Mouse (Mus musculus) neural tube, embryonic 14.5 days (tissue): ENCODE measurements at regions not wholly inside any gene's neighbourhood (a gene's known extent, or its start where the extent isn't known, plus 50 kb on each side); places are given as distances from the start of the nearest gene placed in this dataset.
A peak's percentile ranks its signal among the peaks of the same experiment; 100 is the strongest.

Experiments
- ATAC-seq: fragments of 200-750 bp; cut with Nextera tagmentation; 2 replicates; pipeline ENCODE4 v1.8.0; 2017; ENCODE audit warnings: low read depth, mild to moderate bottlenecking, moderate TSS enrichment, moderate library complexity
- H3K27ac ChIP-seq: fragments of 300-500 bp; sonication (generic); 2 replicates; pipeline ENCODE4 v1.5.1; 2014; ENCODE audit warnings: low read depth, mild to moderate bottlenecking, control low read depth, low read length, moderate library complexity, mixed read lengths
- H3K27me3 ChIP-seq: fragments of 300-500 bp; sonication (generic); 2 replicates; pipeline ENCODE4 v1.6.1; 2014; ENCODE audit warnings: low read length; ENCODE audit not compliant: control insufficient read depth, insufficient read depth
- H3K36me3 ChIP-seq: fragments of 300-500 bp; sonication (generic); 2 replicates; pipeline ENCODE4 v1.6.1; 2014; ENCODE audit warnings: low read length, mixed read lengths; ENCODE audit not compliant: control insufficient read depth, insufficient read depth
- H3K4me1 ChIP-seq: fragments of 300-500 bp; sonication (generic); 2 replicates; pipeline ENCODE4 v1.6.1; 2014; ENCODE audit warnings: low read length; ENCODE audit not compliant: control insufficient read depth, insufficient read depth
- H3K4me2 ChIP-seq: fragments of 300-500 bp; sonication (generic); 2 replicates; pipeline ENCODE4 v1.6.1; 2014; ENCODE audit warnings: mild to moderate bottlenecking, low read depth, low read length, control low read depth
- H3K4me3 ChIP-seq: fragments of 300-500 bp; sonication (generic); 2 replicates; pipeline ENCODE4 v1.5.1; 2014; ENCODE audit warnings: low read depth, low read length, control low read depth, mixed read lengths
- H3K9ac ChIP-seq: fragments of 300-500 bp; sonication (generic); replicated peaks from 2 replicates; pipeline ENCODE4 v1.6.1; 2014; ENCODE audit warnings: low read depth, mild to moderate bottlenecking, control low read depth, low read length, mixed read lengths
- H3K9me3 ChIP-seq: fragments of 300-500 bp; sonication (generic); 2 replicates; pipeline ENCODE4 v1.6.1; 2016; ENCODE audit warnings: low read length; ENCODE audit not compliant: control insufficient read depth
- WGBS: fragments of 180-500 bp; shearing (Covaris S2); extraction: QIAGEN DNeasy Blood & Tissue Kit; methylation state at CpG from one replicate; pipeline ENCODE4 v1.1.7; 2014; 5-methylcytosine and 5-hydroxymethylcytosine counted together

DNA sequence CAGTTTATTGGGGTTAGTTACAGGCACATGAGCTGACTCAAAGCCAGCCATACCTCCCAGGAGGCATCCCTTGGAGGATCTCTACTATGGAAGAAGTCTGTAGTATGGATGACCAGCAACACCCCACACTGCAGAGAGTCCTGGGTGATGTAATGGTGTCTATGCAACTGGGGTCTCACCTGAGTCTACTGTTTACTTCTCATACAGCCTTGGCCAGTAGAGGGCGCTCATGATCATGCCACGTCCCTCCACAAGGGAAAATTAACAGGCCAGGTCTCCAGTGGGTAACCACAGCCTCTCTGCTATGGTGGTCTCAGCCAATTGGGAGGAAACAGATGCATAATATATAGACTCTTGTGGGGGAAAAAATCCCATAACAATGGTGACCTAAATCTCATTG, 111.7 kb downstream of the Cdh26 start:
- no peak overlapping the region for H3K4me2 ChIP-seq
- H3K27ac ChIP-seq = no peak overlapping the region
- no peaks in the 10 kb centered on the region for H3K9me3 ChIP-seq
- no peak for ATAC-seq
- no peaks in the 10 kb centered on the region; the same call in 1 of the 2 replicates for H3K27me3 ChIP-seq
- no peak overlapping the region for H3K4me3 ChIP-seq
- no peak overlapping the region for H3K9ac ChIP-seq
- 20% methylated on average over 2 of the region's 2 CpGs for WGBS
- no peaks in the 10 kb centered on the region for H3K36me3 ChIP-seq
- H3K4me1 ChIP-seq = no peaks in the 10 kb centered on the region

DNA sequence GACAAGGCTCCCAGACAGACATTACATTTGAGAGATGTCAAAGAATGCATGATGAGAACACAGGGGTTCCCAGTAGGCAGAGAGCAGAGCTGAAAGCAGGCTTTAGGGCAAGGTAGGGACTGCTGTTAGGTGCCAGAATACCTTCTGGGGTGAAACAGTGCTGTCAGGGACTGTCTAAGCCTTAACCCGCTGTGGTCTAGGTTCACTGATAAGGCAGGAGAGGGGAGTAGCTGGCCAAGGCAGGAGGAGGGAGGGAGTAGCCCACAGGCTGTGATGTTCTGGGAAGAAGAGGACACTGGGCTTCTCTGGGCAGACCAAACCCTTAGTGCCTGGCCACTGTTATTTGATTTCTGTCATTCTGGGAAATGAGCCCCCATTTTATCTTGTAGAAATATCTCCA, 114.1 kb downstream of the Cdh26 start:
- no peak overlapping the region for H3K27ac ChIP-seq
- H3K4me3 ChIP-seq = no peak overlapping the region
- H3K9ac ChIP-seq = no peak overlapping the region
- no peak for ATAC-seq
- WGBS = 95% methylated on average over 1 of the region's 1 CpGs
- H3K9me3 ChIP-seq = no peaks in the 10 kb centered on the region
- no peaks in the 10 kb centered on the region for H3K4me1 ChIP-seq
- no peaks in the 10 kb centered on the region for H3K27me3 ChIP-seq
- no peaks in the 10 kb centered on the region for H3K36me3 ChIP-seq
- H3K4me2 ChIP-seq = no peak overlapping the region

DNA sequence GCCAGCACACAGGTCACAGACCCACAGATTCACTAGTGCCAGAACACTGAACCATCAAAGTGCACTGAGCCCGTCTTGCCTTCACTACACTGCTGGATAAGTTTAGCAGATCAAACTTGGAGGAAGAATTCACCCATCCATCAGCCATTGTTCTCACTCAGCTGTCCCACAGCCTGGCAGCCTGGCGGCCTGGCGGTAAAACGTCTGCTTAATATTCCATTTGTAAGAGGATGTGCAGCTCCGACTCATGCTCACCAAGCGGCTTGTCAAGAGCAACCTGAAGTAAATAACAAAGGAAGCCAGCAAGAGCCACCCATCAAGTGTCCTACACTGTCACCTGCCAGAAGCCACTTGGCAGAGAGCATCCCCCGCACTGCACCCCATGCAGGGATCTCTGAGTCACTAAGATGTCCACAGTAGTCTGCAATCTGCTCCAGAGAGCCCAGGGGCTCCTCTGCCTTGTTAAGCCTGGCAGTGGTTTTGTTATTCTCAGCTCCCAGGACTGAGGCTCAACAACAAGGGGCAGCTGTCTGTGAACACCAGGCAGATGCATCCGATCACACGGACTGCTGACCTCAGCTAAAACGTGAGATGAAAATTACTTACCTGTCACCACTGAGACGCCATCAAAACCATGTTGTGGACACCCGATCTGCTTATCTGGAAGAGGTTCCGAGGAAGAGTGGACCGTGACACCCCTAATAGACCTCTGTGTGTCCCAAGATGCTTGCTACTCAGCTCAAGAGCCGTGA, 115.4 kb downstream of the Cdh26 start:
- no peaks in the 10 kb centered on the region for H3K27me3 ChIP-seq
- H3K9ac ChIP-seq = no peak overlapping the region
- no peaks in the 10 kb centered on the region for H3K4me1 ChIP-seq
- no peak overlapping the region for H3K4me3 ChIP-seq
- H3K36me3 ChIP-seq = no peaks in the 10 kb centered on the region
- no peak overlapping the region for H3K27ac ChIP-seq
- WGBS = 63% methylated on average over 15 of the region's 15 CpGs
- no peaks in the 10 kb centered on the region for H3K9me3 ChIP-seq
- no peak overlapping the region for H3K4me2 ChIP-seq
- ATAC-seq = no peak

DNA sequence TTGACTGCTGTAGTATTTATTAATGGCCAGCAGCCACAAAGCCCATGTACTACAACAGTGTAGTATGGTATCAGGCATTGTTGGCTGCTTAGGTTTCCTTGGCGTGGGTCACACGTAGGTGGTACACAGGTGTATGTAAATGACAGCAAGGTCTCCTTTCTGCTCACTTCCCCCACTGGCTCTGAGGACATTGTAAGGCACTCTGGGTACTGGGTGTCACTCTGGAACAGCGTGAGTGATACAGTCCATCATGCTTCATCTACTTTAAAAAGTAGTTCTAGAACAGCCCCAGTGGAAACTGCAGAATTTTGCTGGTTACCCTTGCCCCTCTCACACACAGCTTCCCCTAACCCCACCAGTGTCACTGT, 116.0 kb downstream of the Cdh26 start:
- no peaks in the 10 kb centered on the region for H3K9me3 ChIP-seq
- no peak overlapping the region for H3K9ac ChIP-seq
- ATAC-seq = no peak
- no peak overlapping the region for H3K4me3 ChIP-seq
- no peak overlapping the region for H3K4me2 ChIP-seq
- H3K36me3 ChIP-seq = no peaks in the 10 kb centered on the region
- no peaks in the 10 kb centered on the region for H3K4me1 ChIP-seq
- 92% methylated on average over 3 of the region's 3 CpGs for WGBS
- no peaks in the 10 kb centered on the region for H3K27me3 ChIP-seq
- no peak overlapping the region for H3K27ac ChIP-seq

DNA sequence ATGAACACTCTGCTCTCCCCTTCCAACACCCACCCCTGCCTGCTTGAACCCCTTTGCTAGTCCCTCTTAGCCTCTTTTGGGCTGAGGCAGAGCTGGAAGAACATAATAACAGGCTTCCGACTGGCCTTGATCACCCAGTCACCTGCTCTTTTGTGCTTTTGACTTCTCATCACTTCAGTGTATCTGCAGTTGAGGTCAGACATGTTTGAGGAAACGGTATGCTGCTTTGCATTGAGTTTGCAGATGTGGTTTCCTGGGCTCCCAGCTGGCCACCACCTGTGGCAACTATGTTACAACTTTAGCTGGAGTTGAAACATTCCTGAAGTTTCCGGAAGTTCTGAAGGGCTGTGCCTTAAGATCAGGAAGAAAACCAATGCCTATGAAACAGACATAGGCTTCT, 116.6 kb downstream of the Cdh26 start:
- Histone ChIP-seq H3K9ac (no peak overlapping the region), H3K4me1 (no peaks in the 10 kb centered on the region)
- no peak for ATAC-seq

DNA sequence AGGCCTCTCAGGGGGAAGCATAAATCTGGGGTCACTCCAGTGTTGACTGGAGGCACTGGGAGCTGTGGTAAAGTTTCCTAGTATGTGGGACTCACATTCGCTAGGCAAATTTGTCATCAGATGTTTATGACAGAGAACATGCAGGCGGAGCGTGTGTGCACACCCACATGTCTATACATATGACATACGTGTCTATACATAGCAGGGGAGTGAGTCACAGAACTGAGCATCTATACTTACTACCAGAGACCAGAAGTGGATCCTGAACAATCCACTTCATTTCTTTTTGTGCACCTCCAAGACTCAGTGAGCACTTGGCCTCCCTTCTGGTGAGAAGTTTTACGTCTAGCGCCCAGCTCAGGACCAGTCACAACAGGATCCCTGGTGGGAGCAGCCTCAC, 118.6 kb downstream of the Cdh26 start:
- Histone ChIP-seq H3K27me3 (no peaks in the 10 kb centered on the region), H3K4me3 (no peak overlapping the region), H3K27ac (no peak overlapping the region), H3K9ac (no peak overlapping the region), H3K4me2 (no peak overlapping the region), H3K9me3 (no peaks in the 10 kb centered on the region), H3K36me3 (no peaks in the 10 kb centered on the region), H3K4me1 (no peaks in the 10 kb centered on the region)
- 85% methylated on average over 6 of the region's 6 CpGs for WGBS
- no peak for ATAC-seq

More for the DNA sequence above, 116.6 kb downstream of the Cdh26 start:
- Histone ChIP-seq H3K27ac (no peak overlapping the region), H3K9me3 (no peaks in the 10 kb centered on the region), H3K4me3 (no peak overlapping the region), H3K36me3 (no peaks in the 10 kb centered on the region), H3K27me3 (no peaks in the 10 kb centered on the region), H3K4me2 (no peak overlapping the region)
- 76% methylated on average over 3 of the region's 3 CpGs for WGBS

DNA sequence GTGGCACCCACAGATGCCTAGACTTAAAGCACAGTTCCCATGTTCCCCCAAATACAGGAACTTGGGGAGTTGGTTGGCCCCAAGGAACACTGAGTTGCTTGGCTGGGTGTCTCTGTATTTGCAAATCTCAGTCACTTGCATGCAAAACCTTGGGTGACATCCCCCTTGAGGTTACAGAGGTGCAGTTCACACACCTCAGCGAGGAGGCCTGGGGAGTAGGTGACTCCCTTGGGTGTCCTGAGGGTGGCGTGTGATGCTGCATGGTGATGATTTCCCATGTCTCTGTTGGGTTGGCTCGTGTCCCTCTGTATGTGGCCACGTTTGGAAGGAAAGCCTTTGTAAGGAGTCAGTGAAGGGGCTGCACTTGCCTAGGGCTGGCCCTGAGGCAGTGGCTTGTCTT, 123.4 kb downstream of the Cdh26 start:
- Histone ChIP-seq H3K4me1 (peaks cover 5% of the 10 kb centered on the region; the same call in 1 of the 2 replicates), H3K9me3 (no peaks in the 10 kb centered on the region), H3K4me2 (no peak overlapping the region), H3K36me3 (no peaks in the 10 kb centered on the region), H3K9ac (no peak overlapping the region), H3K27me3 (no peaks in the 10 kb centered on the region), H3K4me3 (no peak overlapping the region), H3K27ac (no peak overlapping the region)
- WGBS = 89% methylated on average over 4 of the region's 4 CpGs
- ATAC-seq = no peak

DNA sequence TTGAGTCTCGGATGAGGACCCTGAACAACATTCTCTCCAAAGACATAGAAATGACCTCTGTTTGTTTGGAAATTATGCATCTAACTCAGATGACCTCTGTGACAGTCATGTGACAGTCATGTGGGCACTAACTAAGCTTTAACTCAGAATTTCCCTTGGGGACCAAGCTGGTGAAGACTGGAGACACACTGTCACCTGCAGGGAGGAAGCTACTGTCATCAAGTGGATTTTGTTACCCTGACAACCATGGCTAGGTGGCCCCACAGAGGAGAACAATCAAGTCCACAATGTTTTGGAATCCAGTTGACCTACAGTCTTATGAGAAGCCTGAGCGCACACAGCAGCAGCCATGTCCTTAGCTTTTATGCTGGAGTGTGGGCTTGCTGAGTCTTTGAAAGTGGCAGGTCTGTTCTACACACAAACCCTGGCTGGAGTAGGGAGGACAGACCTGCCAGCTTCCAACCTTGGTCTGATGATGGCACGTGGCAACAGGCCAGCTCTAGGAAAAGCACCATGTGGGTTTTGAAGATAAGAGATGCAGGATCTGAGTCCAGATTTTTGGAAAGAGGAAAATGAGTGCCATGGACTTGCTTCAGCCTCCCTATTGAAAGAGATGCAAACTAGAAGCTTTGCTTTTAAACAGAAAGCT, 125.5 kb downstream of the Cdh26 start:
- Histone ChIP-seq H3K27ac (no peak overlapping the region), H3K36me3 (no peaks in the 10 kb centered on the region), H3K9ac (no peak overlapping the region), H3K9me3 (no peaks in the 10 kb centered on the region), H3K4me3 (no peak overlapping the region), H3K4me1 (peaks cover 5% of the 10 kb centered on the region; the same call in 1 of the 2 replicates), H3K4me2 (no peak overlapping the region), H3K27me3 (no peaks in the 10 kb centered on the region)
- peak; percentile 24; the same call in 1 of the 2 replicates for ATAC-seq
- 74% methylated on average over 3 of the region's 3 CpGs for WGBS

DNA sequence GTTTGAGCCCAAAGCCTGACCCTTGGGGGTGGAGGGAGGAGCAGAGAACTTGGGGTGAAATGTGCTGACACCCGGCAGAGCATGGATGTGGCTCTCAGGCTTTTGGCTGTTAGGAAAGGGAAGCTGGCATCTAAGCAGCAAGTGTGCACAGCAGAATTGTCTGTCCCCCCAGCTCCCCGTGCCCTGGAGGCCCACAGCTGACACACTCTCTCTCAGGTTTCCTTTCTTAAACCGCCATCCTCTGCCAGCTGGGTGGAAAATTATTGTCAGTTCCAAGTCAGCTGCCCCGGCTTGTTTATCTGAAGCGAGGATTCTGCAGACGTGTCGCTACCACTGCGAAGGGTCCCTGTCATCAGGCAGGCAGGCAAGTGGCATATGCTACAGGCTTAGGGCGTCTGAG, 127.6 kb downstream of the Cdh26 start:
- Histone ChIP-seq H3K4me3 (no peak overlapping the region), H3K27me3 (no peaks in the 10 kb centered on the region), H3K9me3 (no peaks in the 10 kb centered on the region), H3K9ac (no peak overlapping the region), H3K4me2 (no peak overlapping the region), H3K27ac (no peak overlapping the region), H3K36me3 (no peaks in the 10 kb centered on the region), H3K4me1 (peaks cover 5% of the 10 kb centered on the region; the same call in 1 of the 2 replicates)
- no peak for ATAC-seq
- WGBS = 45% methylated on average over 9 of the region's 9 CpGs
